In genomic region chr1:167368513-167368912, GRCm38 (mm10) we compare ENCODE assay signal across 20 mouse cellular contexts. TPM values are rescaled to one million over a fixed set of nuclear protein-coding genes. Genes with fewer than 3 reads are reported as not detected.
A peak's percentile ranks its signal among the peaks of the same experiment; 100 is the strongest.
DNase-seq lines count a peak whose midpoint lies in the region; ATAC-seq and TF ChIP-seq lines count a peak whose summit lies in the region.
"Had no signal": no experiment of that assay in that cellular context is flagged by ENCODE, and none has a peak within 500 bp of the region (broad histone marks: within the 10 kb centered on the region; RNA-seq: fewer than 3 reads in every experiment).

No protein-coding gene starts in this region.

- DNase-seq in kidney, adult 2 months = peak; percentile 51
- DNase-seq in kidney, postnatal 10 days = no peak
- peak; percentile 76 to 84 (median 78) for DNase-seq in liver, embryonic 14.5 days (ENCODE audit: low read depth in 3 of 3, low spot score in 3 of 3)
- DNase-seq in urinary bladder, postnatal 4 days (ENCODE audit: low spot score in 2 of 2) = no peak
- DNase-seq in urinary bladder, adult 18-20 months (ENCODE audit: low spot score in 2 of 2) = no peak
- no peak for DNase-seq in heart, adult 9 months (ENCODE audit: low spot score in 2 of 2)
- DNase-seq: adrenal gland, postnatal 36 days; heart, postnatal 4 days; lung, postnatal 14 days; right cerebral cortex, postnatal 25 days had no signal

- no peak overlapping the region for H3K4me3 ChIP-seq in kidney, adult 2 months (ENCODE audit: insufficient read depth, low read depth, low read length)
- peak overlapping the region; percentile 41 for H3K4me3 ChIP-seq in erythroblast, embryonic 14.5 days (replicated peaks)
- no peak overlapping the region for H3K4me3 ChIP-seq in liver, embryonic 14.5 days (ENCODE audit: insufficient read depth in 1 of 2, low read depth in 2 of 2, low read length in 2 of 2)
- H3K4me3 ChIP-seq in stomach, embryonic 14.5 days (ENCODE audit: low read depth, low read length) = no peak overlapping the region
- H3K4me3 ChIP-seq: embryonic facial prominence, embryonic 15.5 days; heart, embryonic 10.5 days; limb, embryonic 15.5 days had no signal

- peaks cover 18% of the 10 kb centered on the region for H3K4me1 ChIP-seq in kidney, adult 2 months (ENCODE audit: control insufficient read depth, insufficient read depth, low read length)
- peaks cover 80% of the 10 kb centered on the region for H3K4me1 ChIP-seq in erythroblast, embryonic 14.5 days (ENCODE audit: control insufficient read depth)
- H3K4me1 ChIP-seq in liver, embryonic 14.5 days (replicated peaks; ENCODE audit: control insufficient read depth in 2 of 2, insufficient read depth in 2 of 2, low read length in 1 of 2) = peaks cover 26 to 37% of the 10 kb centered on the region in 2 experiments
- no peaks in the 10 kb centered on the region for H3K4me1 ChIP-seq in stomach, embryonic 14.5 days (ENCODE audit: control insufficient read depth, insufficient read depth, low read length)
- H3K4me1 ChIP-seq: embryonic facial prominence, embryonic 15.5 days; heart, embryonic 10.5 days; limb, embryonic 15.5 days had no signal

- peak overlapping the region; percentile 52; the same call in 1 of the 2 replicates for H3K9ac ChIP-seq in liver, embryonic 14.5 days (replicated peaks)
- no peak overlapping the region for H3K9ac ChIP-seq in stomach, embryonic 14.5 days (replicated peaks; ENCODE audit: low read depth, low read length)
- H3K9ac ChIP-seq: embryonic facial prominence, embryonic 15.5 days; limb, embryonic 15.5 days had no signal

- 58% methylated on average over 7 of the region's 7 CpGs for WGBS in kidney, adult 2 months
- 32% methylated on average over 7 of the region's 7 CpGs for WGBS in liver, embryonic 14.5 days (ENCODE audit: insufficient replicate concordance)
- 82% methylated on average over 7 of the region's 7 CpGs for WGBS in stomach, embryonic 14.5 days

- H3K4me2 ChIP-seq in liver, embryonic 14.5 days (ENCODE audit: low read depth) = peak overlapping the region; percentile 53
- no peak overlapping the region for H3K4me2 ChIP-seq in stomach, embryonic 14.5 days (replicated peaks; ENCODE audit: low read depth, low read length)
- H3K4me2 ChIP-seq: embryonic facial prominence, embryonic 15.5 days; limb, embryonic 15.5 days; midbrain, embryonic 11.5 days had no signal

- no peaks in the 10 kb centered on the region for H3K9me3 ChIP-seq in erythroblast, embryonic 14.5 days (ENCODE audit: control insufficient read depth, low read length)
- H3K9me3 ChIP-seq in liver, embryonic 14.5 days (ENCODE audit: control insufficient read depth, low read length) = no peaks in the 10 kb centered on the region
- H3K9me3 ChIP-seq in stomach, embryonic 14.5 days (ENCODE audit: control insufficient read depth, low read depth, low read length) = no peaks in the 10 kb centered on the region
- H3K9me3 ChIP-seq: embryonic facial prominence, embryonic 15.5 days; heart, embryonic 10.5 days; limb, embryonic 15.5 days had no signal

- no peak for TF ChIP-seq POLR2A in kidney, adult 2 months (IDR thresholded peaks at IDR 0.05; ENCODE audit: low read depth, low read length)

- no peak; the same call in 1 of the 2 replicates for TF ChIP-seq EP300 in liver, embryonic 14.5 days (IDR thresholded peaks at IDR 0.05; ENCODE audit: low read depth)

- H3K27ac ChIP-seq in kidney, adult 2 months (ENCODE audit: insufficient read depth, low read depth, low read length) = no peak overlapping the region
- peak overlapping the region; percentile 84 for H3K27ac ChIP-seq in liver, embryonic 14.5 days
- H3K27ac ChIP-seq in stomach, embryonic 14.5 days (ENCODE audit: low read length) = no peak overlapping the region
- H3K27ac ChIP-seq: embryonic facial prominence, embryonic 15.5 days; heart, embryonic 10.5 days; hindbrain, postnatal 0 days; kidney, postnatal 0 days; limb, embryonic 15.5 days had no signal

- ATAC-seq in liver, embryonic 14.5 days (ENCODE audit: insufficient read depth) = peak; percentile 88
- peak; percentile 57; the same call in 1 of the 2 replicates for ATAC-seq in stomach, embryonic 14.5 days (ENCODE audit: insufficient number of reproducible peaks, insufficient read depth, low FRiP score, low read depth)
- ATAC-seq: activated CD4-positive, CD25-positive, alpha-beta regulatory T cell, adult 4 months; forebrain, embryonic 14.5 days; hindbrain, postnatal 0 days had no signal

- TF ChIP-seq CTCF in kidney, adult 2 months (conservative IDR thresholded peaks at IDR 0.05; ENCODE audit: insufficient read depth, insufficient read length, low read depth, low read length) = peak; percentile 28; the same call in 1 of the 2 replicates
- TF ChIP-seq CTCF in liver, embryonic 14.5 days (IDR thresholded peaks at IDR 0.05; ENCODE audit: low read depth) = peak; percentile 80

- H3K36me3 ChIP-seq in kidney, adult 2 months (ENCODE audit: control insufficient read depth, insufficient read depth, low read length) = peaks cover 5% of the 10 kb centered on the region
- peaks cover 100% of the 10 kb centered on the region for H3K36me3 ChIP-seq in erythroblast, embryonic 14.5 days (ENCODE audit: control insufficient read depth)
- peaks cover 82% of the 10 kb centered on the region for H3K36me3 ChIP-seq in liver, embryonic 14.5 days (replicated peaks; ENCODE audit: control insufficient read depth, insufficient read depth, low read depth)
- peaks cover 14% of the 10 kb centered on the region for H3K36me3 ChIP-seq in stomach, embryonic 14.5 days (ENCODE audit: control insufficient read depth, insufficient read depth, low read length)

- no peaks in the 10 kb centered on the region for H3K27me3 ChIP-seq in kidney, adult 2 months (replicated peaks; ENCODE audit: control insufficient read depth, insufficient read depth, low read length)
- no peaks in the 10 kb centered on the region for H3K27me3 ChIP-seq in erythroblast, embryonic 14.5 days (ENCODE audit: control insufficient read depth)
- H3K27me3 ChIP-seq in liver, embryonic 14.5 days (ENCODE audit: control insufficient read depth, insufficient read depth, low read length) = no peaks in the 10 kb centered on the region
- no peaks in the 10 kb centered on the region for H3K27me3 ChIP-seq in stomach, embryonic 14.5 days (ENCODE audit: control insufficient read depth, insufficient read depth, low read length)
- H3K27me3 ChIP-seq: embryonic facial prominence, embryonic 15.5 days; limb, embryonic 15.5 days had no signal

RNA-seq across cellular contexts. Expression of gene Aldh9a1, which starts 18.7 kb away (rescaled TPM):
- polyA plus RNA-seq in kidney, adult 2 months (2012; rRNA removed) = 150 and 171 TPM in 2 replicates
- polyA plus RNA-seq in erythroblast, embryonic 14.5 days (2012) = 2.2 and 2.6 TPM in 2 replicates
- polyA plus RNA-seq in liver, embryonic 14.5 days (2012; rRNA removed) = 21.9 and 28.1 TPM in 2 replicates
- polyA plus RNA-seq in liver, embryonic 14.5 days (2014; fragmentation: Nextera tagmentation; extraction: Ambion mirVana) = 52.5 and 59.9 TPM in 2 replicates
- 53.2 and 54.2 TPM in 2 replicates for polyA plus RNA-seq in stomach, embryonic 14.5 days (2014; fragmentation: Nextera tagmentation; extraction: Ambion mirVana)

RNA-seq across cellular contexts. Expression of gene Mgst3, which starts 25.1 kb away (rescaled TPM):
- polyA plus RNA-seq in kidney, adult 2 months (2012; rRNA removed) = 560 and 626 TPM in 2 replicates
- polyA plus RNA-seq in erythroblast, embryonic 14.5 days (2012) = 58.2 and 125 TPM in 2 replicates
- 330 and 468 TPM in 2 replicates for polyA plus RNA-seq in liver, embryonic 14.5 days (2012; rRNA removed)
- polyA plus RNA-seq in liver, embryonic 14.5 days (2014; fragmentation: Nextera tagmentation; extraction: Ambion mirVana) = 596 and 611 TPM in 2 replicates
- polyA plus RNA-seq in stomach, embryonic 14.5 days (2014; fragmentation: Nextera tagmentation; extraction: Ambion mirVana) = 144 and 153 TPM in 2 replicates

Comparison
In these comparisons a context has a peak if more than half of its experiments do, and no peak if none do; other contexts are left out.
1. DNase-seq: peak in kidney, adult 2 months (single experiment) and liver, embryonic 14.5 days (3 of 3); none in kidney, postnatal 10 days (single experiment), urinary bladder, postnatal 4 days (0 of 2), urinary bladder, adult 18-20 months (0 of 2) and heart, adult 9 months (0 of 2).